Mouse (Mus musculus): ENCODE results near the gene Kcnn4.

The Kcnn4 gene

GRCm38 (mm10) chr7:24369731-24370541, at the start of gene Kcnn4:
Kcnn4 (plus strand) TSS chr7:24370263.
- no peak for DNase-seq (ENCODE audit: inconsistent age in 2 of 2, low spot score in 1 of 2)

DNA sequence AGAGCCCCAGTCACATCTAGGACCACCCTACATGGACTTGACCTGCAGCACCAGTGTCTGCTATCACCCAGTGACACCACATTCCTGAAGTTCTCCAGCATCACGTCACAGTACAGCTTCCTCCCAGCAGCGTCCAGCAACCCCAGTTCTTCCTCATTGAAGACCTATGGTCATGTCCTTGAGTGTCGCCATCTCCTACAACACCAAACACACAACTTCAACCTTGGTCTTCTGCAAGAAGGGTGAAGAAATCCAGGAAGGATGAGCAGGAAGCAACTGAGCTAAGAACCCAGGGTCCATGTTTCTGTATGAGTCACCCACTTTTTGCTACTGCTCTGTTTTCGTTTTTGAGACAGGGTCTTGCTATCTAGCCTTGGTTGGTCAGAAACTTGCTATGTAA, 47.5 kb upstream of the Kcnn4 start:
- no peak for DNase-seq (ENCODE audit: inconsistent age in 2 of 2, low spot score in 1 of 2)

DNA sequence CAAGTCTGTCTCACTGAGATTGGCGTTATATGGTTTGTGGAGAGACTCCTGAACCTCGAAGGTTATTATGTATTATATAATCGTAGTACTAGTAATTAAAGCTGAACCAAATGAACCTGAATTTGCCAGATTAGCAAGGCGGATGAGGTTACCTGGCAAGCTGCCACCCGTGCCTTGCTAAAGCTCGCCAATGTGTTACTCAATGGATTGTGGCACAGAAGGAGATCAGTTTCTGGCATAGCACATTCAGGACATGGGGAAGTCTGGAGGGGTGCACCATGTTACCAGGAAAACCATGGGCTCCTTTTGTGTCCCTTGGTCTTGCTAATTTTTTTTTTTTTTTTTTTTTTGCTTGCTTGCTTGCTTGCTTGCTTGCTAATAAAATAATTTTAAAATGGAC, 44.9 kb upstream of the Kcnn4 start:
- DNase-seq (ENCODE audit: inconsistent age in 2 of 2, low spot score in 1 of 2), result peak in 1 of 2 experiments; percentile 39

DNA sequence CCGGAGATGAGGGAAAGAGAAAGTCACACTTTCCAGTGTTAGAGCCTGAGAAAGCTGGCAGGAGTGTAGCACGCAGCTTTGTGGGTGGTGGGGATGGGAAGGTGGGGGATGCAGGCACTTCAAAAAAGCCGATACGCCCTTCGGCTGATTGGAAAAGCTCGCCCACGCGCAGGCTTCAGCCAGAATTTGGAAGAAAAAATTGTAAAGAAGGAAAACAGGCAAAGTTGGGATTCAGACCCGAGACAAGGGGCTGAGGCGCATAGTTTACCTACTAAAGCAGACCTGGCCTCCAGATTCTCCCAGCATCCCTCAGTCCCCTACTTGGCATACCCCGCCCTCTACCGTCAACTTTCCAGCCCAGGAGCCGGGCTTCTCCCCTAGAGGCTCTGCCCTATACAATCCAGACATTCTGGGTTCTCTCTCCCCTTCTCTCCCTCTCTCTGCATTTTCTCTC, 44.4 kb upstream of the Kcnn4 start:
- DNase-seq (ENCODE audit: inconsistent age in 2 of 2, low spot score in 1 of 2), result no peak

DNA sequence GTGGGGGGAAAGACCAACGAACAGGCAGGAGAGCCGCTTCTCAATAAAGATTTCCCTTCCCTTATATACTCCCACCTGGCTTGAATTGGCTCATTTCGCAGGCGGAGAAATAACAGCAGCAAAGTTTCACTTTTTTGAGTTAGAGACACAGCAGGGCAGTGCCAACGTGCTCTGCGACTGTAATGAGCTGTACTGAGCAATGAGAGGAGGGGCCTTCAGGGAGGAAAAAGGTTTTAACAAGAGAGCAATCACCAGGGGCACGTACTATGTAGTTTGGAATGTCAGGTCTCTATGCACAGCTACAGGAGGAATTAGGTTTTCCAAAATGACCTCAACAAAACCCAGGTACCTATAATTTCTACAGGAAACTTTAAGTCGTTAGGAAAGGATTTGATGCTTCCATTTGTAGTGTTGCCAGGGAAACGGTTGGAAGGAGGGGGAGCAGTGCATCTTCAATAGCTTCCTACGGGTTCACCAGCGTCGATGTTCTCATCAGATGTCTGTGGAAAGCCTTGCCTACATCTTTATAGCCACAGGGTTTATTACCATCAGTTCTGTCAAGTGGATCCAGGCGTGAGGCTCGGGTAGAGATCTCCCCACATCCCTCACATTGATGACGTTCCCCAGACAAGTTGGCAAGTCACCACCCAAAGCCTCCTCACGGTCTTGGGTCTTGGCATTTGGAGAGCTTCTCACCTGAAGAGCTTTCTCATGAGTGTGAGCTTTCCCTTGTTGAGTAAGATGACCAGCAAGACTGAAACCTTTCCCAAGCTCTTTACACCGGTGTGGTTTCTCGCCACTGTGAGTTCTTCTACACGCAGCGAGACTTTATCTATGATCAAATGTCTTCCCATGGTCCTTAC, 43.6 kb upstream of the Kcnn4 start:
- DNase-seq (ENCODE audit: inconsistent age in 2 of 2, low spot score in 1 of 2), result no peak

DNA sequence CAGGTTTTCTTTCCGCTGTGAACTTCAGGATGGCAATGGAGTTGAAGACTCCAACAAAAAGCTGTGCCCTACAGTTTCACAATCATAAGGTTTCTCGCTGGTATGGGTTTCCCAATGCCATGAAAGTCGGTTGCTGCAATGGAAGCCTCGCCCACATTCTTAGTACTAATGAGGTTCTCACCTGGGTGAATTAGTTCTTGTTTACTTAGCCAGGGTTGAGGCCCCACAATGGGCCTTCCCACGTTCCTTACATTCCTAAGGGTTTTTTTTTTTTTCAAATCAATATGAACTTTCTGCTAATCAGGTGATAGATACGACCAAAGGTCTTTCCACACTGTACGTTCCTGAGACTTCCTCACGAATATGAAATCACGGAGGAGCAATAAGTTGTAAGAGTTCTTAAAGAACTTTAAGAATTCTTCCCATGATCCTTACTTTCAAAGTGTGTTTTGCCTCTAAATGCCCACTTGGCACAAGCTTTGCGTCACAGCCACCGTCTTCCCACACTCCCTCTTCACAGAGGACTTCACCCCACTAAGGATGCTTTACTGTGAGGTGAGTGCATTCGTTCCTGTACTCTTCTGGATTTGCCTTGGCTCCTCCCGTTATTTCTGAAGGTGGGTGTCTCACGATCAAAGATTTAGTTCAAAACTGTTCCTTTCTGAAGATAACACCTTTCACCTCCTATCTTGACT, 42.6 kb upstream of the Kcnn4 start:
- DNase-seq (ENCODE audit: inconsistent age in 2 of 2, low spot score in 1 of 2), result no peak

GRCm38 (mm10) chr7:24333304-24333986, 36.6 kb upstream of the Kcnn4 start, which contains the start of gene Tescl:
Tescl (minus strand) TSS chr7:24333936.
- DNase-seq (ENCODE audit: inconsistent age in 2 of 2, low spot score in 1 of 2), result peak in 1 of 2 experiments; percentile 35

DNA sequence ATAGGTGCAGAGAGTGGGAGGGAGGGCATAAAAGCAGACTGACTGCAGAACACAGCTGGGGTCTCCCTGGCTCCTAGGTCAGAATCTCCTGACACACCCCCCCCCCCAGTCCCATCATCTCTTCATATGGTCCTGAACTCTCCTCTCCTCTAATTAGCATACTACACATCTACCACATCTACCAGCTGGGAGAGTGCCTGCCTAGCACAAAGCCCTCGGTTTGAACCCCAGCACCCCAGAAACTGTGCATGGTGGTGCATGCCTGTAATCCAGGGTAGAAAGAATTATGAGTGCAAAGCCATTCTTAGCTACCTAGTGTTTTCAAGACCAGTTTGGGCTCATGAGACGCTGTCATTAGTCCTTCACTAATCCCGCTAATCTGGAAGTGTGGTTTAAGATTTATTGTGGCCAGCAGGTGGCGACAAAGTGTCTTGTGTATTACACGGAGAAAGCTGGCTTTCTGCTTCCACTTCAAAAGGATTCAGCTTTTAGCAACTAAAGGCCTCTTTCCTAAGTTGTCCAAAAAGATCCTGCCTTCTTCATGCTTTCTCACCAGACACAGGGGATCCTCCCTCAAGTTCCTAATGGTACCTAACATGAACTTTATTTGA, 34.3 kb upstream of the Kcnn4 start:
- DNase-seq (ENCODE audit: inconsistent age in 2 of 2, low spot score in 1 of 2), result peak; percentile 62 to 88

GRCm38 (mm10) chr7:24338241-24338640, 31.8 kb upstream of the Kcnn4 start:
- DNase-seq (ENCODE audit: inconsistent age in 2 of 2, low spot score in 1 of 2), result no peak

DNA sequence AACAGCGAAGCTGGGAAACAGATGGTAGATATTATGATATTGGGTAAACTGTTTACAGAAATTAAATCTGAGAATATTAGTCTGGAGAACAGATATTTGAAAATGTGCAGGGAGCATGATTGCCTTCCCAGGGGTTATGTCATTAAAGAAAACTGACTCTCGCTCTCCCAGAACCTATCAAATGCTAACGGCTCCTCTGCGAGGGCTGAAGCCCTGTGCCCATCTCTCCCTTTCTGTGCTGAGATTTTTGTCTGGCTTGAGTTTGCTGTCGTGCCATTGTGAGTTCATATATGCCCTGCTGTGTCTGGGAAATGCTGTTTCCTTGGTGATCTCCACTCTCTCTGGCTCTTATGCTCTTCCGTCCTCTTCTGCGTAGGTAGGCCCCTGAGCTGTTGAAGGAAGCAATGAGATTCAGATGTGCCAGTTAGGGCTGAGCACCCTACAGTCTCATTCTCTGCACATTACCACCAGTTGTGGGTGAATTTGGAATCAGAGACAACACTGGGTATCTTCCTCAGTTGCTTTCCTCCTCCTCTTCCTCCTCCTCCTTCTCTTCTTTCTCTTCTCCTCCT, 26.3 kb upstream of the Kcnn4 start:
- no peak for DNase-seq (ENCODE audit: inconsistent age in 2 of 2, low spot score in 1 of 2)

DNA sequence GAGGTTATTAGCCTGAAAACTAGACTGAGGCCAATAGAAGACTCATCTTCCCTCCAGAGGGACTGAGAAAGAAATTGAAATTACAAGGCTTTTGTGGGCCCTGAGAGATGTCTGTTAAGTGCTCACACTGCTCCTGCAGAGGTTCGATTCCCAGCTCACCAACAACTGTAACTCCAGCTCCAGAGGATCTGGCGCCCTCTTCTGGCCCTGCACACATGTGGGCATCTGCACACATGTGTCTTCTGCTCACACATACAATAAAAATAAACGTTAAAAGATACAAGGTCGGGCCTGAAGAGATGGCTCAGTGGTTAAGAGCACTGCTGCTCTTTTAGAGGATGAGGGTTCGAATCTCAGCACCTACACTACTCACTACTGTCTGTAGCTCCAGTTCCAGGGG, 23.6 kb upstream of the Kcnn4 start:
- DNase-seq (ENCODE audit: inconsistent age in 2 of 2, low spot score in 1 of 2), result no peak

DNA sequence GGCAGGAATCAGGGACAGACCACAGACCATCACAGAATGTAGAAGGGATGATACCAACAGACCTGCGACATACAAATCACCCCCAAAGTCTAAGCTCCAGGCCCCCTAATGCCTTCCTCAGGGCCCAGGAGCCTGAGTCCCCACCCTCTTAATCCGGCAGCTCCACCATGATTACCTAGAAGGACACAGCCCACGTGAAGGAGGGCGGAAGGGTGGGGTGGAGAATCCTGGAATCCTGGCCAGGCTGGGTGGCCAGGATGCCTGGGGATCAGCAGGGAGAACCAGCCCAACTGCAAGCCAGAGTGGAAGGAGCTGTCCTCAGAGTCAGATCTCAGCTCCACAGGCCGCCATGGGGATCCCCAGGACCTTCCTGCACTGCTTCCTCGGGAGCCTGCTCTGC, 21.2 kb upstream of the Kcnn4 start, which contains the start of gene Lypd5:
Gene Lypd5, plus strand, starts transcription at position 301 of the 400 bp plus-strand sequence.
- no peak for DNase-seq (ENCODE audit: inconsistent age in 2 of 2, low spot score in 1 of 2)

GRCm38 (mm10) chr7:24355646-24356045, 14.4 kb upstream of the Kcnn4 start:
- no peak for DNase-seq (ENCODE audit: inconsistent age in 2 of 2, low spot score in 1 of 2)

- peak; percentile 73 to 81 for DNase-seq (ENCODE audit: inconsistent age in 2 of 2, low spot score in 1 of 2)
These were observed 14.0 kb upstream of the Kcnn4 start for GRCm38 (mm10) chr7:24356081-24356480.

GRCm38 (mm10) chr7:24357899-24358298, 12.2 kb upstream of the Kcnn4 start:
- peak in 1 of 2 experiments; percentile 30 for DNase-seq (ENCODE audit: inconsistent age in 2 of 2, low spot score in 1 of 2)

DNA sequence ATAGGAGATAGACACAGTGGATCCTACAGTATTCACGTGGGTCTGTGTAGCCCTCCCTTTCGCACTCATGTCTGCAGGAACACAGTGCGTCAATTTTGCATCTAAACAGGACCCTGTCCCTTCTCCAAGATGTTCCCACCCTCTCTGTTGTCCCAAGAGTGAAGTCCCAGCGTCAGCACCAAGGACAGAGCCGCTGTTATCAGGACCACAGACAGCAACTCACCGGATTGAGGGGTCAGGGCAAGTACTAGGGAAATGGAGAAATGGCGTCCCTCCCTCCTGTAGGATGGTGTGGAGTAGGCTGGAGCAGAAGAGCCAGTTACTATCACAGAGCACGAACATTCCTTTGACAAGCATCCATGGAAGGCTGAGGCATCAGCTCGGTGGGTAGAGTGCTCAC, 10.8 kb upstream of the Kcnn4 start:
- DNase-seq (ENCODE audit: inconsistent age in 2 of 2, low spot score in 1 of 2), result peak in 1 of 2 experiments; percentile 74

GRCm38 (mm10) chr7:24361001-24361400, 9.1 kb upstream of the Kcnn4 start:
- DNase-seq (ENCODE audit: inconsistent age in 2 of 2, low spot score in 1 of 2), result no peak

DNA sequence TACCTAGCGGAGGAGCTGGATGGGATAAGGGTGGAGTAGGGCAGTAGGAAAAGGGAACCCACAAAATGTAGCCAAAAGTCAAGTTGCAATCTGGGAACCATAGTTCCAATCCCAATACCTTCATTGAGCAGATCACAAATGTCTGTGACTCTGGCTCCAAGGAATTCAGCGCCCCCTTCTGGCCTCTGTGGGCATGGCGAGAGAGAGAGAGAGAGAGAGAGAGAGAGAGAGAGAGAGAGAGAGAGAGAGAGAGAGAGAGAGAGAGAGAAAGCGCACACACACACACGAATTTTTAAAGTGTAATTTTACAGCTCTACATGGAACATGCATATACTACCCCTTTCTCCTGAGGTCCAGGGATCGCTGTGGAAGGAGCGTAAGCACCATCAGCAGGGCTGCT, 6.8 kb upstream of the Kcnn4 start:
- DNase-seq (ENCODE audit: inconsistent age in 2 of 2, low spot score in 1 of 2), result peak in 1 of 2 experiments; percentile 69

DNA sequence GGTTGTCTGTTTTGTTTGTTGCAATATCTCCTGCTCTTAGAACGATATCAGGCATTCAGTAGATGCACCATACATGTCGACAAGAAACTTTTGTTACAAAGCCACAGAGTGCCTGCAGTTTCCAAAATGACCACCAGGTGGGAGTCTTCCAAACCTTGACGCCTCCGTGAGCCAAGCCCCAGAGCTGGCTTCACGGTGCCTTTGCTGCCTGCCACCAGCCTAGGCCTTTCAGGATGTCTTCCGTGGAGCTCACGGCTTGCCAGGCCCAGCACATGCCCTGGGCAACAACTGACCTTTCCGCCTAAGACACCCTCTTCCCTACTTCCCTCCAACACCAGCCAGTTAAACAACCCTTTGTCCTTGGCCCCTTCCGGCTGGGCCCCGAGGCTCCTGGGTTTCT, 5.2 kb upstream of the Kcnn4 start:
- DNase-seq (ENCODE audit: inconsistent age in 2 of 2, low spot score in 1 of 2), result peak; percentile 83 to 94

Measured in adrenal gland, adult (tissue).